Comparison of ENCODE assay signal across 1 mouse cellular context in the genomic region with DNA sequence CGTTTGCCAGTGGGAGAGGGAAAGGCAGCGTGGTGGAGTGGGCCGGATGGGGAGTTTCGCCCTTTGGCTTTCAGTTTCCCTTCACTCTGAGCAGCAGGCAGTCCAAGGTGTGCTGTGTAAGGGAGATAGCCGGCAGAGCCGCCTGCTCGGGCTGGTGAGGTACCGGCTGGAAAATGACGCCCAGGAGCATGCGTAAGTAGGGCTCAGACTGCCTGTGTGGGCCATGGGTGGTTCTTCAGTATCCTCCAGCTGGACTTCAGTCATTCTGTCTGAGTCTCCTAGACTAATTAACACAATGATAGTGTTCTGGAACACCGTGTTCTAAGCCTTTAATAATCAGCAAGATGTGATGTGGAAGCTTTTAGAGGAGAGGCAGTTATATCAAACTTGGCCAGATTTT.
TF ChIP-seq lines count a peak whose summit lies in the region.

No protein-coding gene starts in this region.

TF ChIP-seq in myocyte, 11 proteins besides CTCF, POLR2A, EP300 and RAD21:
- TF ChIP-seq TCF3 (IDR thresholded peaks at IDR 0.05; ENCODE audit: insufficient read length, low read depth) = no peak
- TF ChIP-seq E2F4 (IDR thresholded peaks at IDR 0.05; ENCODE audit: insufficient read depth) = no peak
- no peak for TF ChIP-seq CEBPB (IDR thresholded peaks at IDR 0.05; ENCODE audit: insufficient read depth, poor library complexity, severe bottlenecking)
- TF ChIP-seq POLR2AphosphoS2 (IDR thresholded peaks at IDR 0.05; ENCODE audit: insufficient read length, low read depth) = no peak
- TF ChIP-seq MYOG (IDR thresholded peaks at IDR 0.05; ENCODE audit: control insufficient read depth in 1 of 3, insufficient read depth in 1 of 3, insufficient read length in 2 of 3, low read depth in 2 of 3) = no peak
- no peak for TF ChIP-seq MYOD1 (IDR thresholded peaks at IDR 0.05; ENCODE audit: control insufficient read depth in 1 of 3, insufficient read length in 2 of 3, low read depth in 2 of 3)
- no peak for TF ChIP-seq TCF12 (IDR thresholded peaks at IDR 0.05; ENCODE audit: insufficient read depth, poor library complexity, severe bottlenecking)
- no peak for TF ChIP-seq SRF (IDR thresholded peaks at IDR 0.05; ENCODE audit: control insufficient read depth, insufficient read length, low read depth)
